Mouse (Mus musculus): ENCODE measurements around the gene Foxc2.
A peak's percentile ranks its signal among the peaks of the same experiment; 100 is the strongest.
"Not testable (repeated sequence)": the region's sequence is repeated elsewhere in the genome, so short reads cannot be mapped to it uniquely, and the experiment has no call there.

The Foxc2 gene

GRCm38 (mm10) chr8:121119635-121120455, 3.9 kb downstream of the Foxc2 start:
- no peak for DNase-seq

- DNase-seq = no peak
These were observed 4.8 kb downstream of the Foxc2 start for GRCm38 (mm10) chr8:121120456-121121419.

GRCm38 (mm10) chr8:121121704-121122103, 5.7 kb downstream of the Foxc2 start:
- no peak for DNase-seq

- DNase-seq = no peak
These were observed 6.4 kb downstream of the Foxc2 start for GRCm38 (mm10) chr8:121122368-121122767.

- DNase-seq = no peak
These were observed 7.1 kb downstream of the Foxc2 start for GRCm38 (mm10) chr8:121123113-121123512.

- DNase-seq = no peak
These were observed 8.7 kb downstream of the Foxc2 start for GRCm38 (mm10) chr8:121124547-121125239.

GRCm38 (mm10) chr8:121125311-121125876, 9.4 kb downstream of the Foxc2 start:
- peak; percentile 73 for DNase-seq

GRCm38 (mm10) chr8:121126191-121126590, 10.2 kb downstream of the Foxc2 start:
- no peak for DNase-seq

- DNase-seq = no peak
These were observed 10.7 kb downstream of the Foxc2 start for GRCm38 (mm10) chr8:121126694-121127093.

GRCm38 (mm10) chr8:121127291-121127701, 11.3 kb downstream of the Foxc2 start:
- DNase-seq = peak; percentile 68

GRCm38 (mm10) chr8:121127756-121128375, 11.9 kb downstream of the Foxc2 start, which contains the start of gene Foxl1:
Gene Foxl1, plus strand, starts transcription at chr8:121127940.
- DNase-seq = no peak

GRCm38 (mm10) chr8:121128531-121129264, 12.7 kb downstream of the Foxc2 start:
- DNase-seq = no peak

- no peak for DNase-seq
These were observed 13.4 kb downstream of the Foxc2 start for GRCm38 (mm10) chr8:121129265-121129940.

- peak; percentile 40 for DNase-seq
These were observed 14.6 kb downstream of the Foxc2 start for GRCm38 (mm10) chr8:121130522-121130921.

- no peak for DNase-seq
These were observed 17.1 kb downstream of the Foxc2 start for GRCm38 (mm10) chr8:121132961-121133513.

- no peak for DNase-seq
These were observed 18.1 kb downstream of the Foxc2 start for GRCm38 (mm10) chr8:121134102-121134501.

- DNase-seq = no peak
These were observed 18.5 kb downstream of the Foxc2 start for GRCm38 (mm10) chr8:121134512-121134911.

GRCm38 (mm10) chr8:121136856-121137255, 20.9 kb downstream of the Foxc2 start:
- no peak for DNase-seq

- DNase-seq = not testable (repeated sequence)
These were observed 29.6 kb downstream of the Foxc2 start for GRCm38 (mm10) chr8:121145457-121146134.
